Mouse (Mus musculus) neural tube, embryonic 15.5 days (tissue): ENCODE results near the gene Tmc8. TPM values are rescaled to one million over a fixed set of nuclear protein-coding genes. Genes with fewer than 3 reads are reported as not detected.

Experiments used
- ATAC-seq: fragments of 200-750 bp; cut with Nextera tagmentation; 2 replicates; pipeline ENCODE4 v1.8.0; 2017; ENCODE audit warnings: mild to moderate bottlenecking, moderate TSS enrichment, moderate library complexity; ENCODE audit not compliant: low FRiP score
- H3K27ac ChIP-seq: fragments of 300-500 bp; sonication (generic); replicated peaks from 2 replicates; pipeline ENCODE4 v1.5.1; 2015; ENCODE audit warnings: mild to moderate bottlenecking, inconsistent platforms
- H3K27me3 ChIP-seq: fragments of 300-500 bp; sonication (generic); replicated peaks from 2 replicates; pipeline ENCODE4 v1.6.1; 2015; ENCODE audit warnings: inconsistent platforms
- H3K36me3 ChIP-seq: fragments of 300-500 bp; sonication (generic); 2 replicates; pipeline ENCODE4 v1.6.1; 2015; ENCODE audit warnings: inconsistent platforms
- H3K4me1 ChIP-seq: fragments of 300-500 bp; sonication (generic); 2 replicates; pipeline ENCODE4 v1.6.1; 2015; ENCODE audit warnings: inconsistent platforms
- H3K4me2 ChIP-seq: fragments of 300-500 bp; sonication (generic); 2 replicates; pipeline ENCODE4 v1.6.1; 2015; ENCODE audit warnings: inconsistent platforms, mild to moderate bottlenecking, moderate library complexity
- H3K4me3 ChIP-seq: fragments of 300-500 bp; sonication (generic); replicated peaks from 2 replicates; pipeline ENCODE4 v1.5.1; 2015; ENCODE audit warnings: mild to moderate bottlenecking, inconsistent platforms
- H3K9ac ChIP-seq: fragments of 300-500 bp; sonication (generic); replicated peaks from 2 replicates; pipeline ENCODE4 v1.6.1; 2015; ENCODE audit warnings: mild to moderate bottlenecking, inconsistent platforms
- H3K9me3 ChIP-seq: fragments of 300-500 bp; sonication (generic); replicated peaks from 2 replicates; pipeline ENCODE4 v1.6.1; 2016; ENCODE audit warnings: inconsistent platforms
- WGBS: fragments of 180-500 bp; shearing (Covaris S2); methylation state at CpG from one replicate; pipeline ENCODE4 v1.1.7; 2015; ENCODE audit warnings: mixed read lengths; 5-methylcytosine and 5-hydroxymethylcytosine counted together
- polyA plus RNA-seq: library from polyadenylated mRNA; unstranded; fragments of >200 nt; fragmentation: Nextera tagmentation; extraction: Ambion mirVana; gene quantifications from 2 replicates; pipeline ENCODE4 v1.2.1, GENCODE M21; 2015

Gene Tmc8
- polyA plus RNA-seq, 1 experiment from 2014 or later, result 0.99 TPM

DNA sequence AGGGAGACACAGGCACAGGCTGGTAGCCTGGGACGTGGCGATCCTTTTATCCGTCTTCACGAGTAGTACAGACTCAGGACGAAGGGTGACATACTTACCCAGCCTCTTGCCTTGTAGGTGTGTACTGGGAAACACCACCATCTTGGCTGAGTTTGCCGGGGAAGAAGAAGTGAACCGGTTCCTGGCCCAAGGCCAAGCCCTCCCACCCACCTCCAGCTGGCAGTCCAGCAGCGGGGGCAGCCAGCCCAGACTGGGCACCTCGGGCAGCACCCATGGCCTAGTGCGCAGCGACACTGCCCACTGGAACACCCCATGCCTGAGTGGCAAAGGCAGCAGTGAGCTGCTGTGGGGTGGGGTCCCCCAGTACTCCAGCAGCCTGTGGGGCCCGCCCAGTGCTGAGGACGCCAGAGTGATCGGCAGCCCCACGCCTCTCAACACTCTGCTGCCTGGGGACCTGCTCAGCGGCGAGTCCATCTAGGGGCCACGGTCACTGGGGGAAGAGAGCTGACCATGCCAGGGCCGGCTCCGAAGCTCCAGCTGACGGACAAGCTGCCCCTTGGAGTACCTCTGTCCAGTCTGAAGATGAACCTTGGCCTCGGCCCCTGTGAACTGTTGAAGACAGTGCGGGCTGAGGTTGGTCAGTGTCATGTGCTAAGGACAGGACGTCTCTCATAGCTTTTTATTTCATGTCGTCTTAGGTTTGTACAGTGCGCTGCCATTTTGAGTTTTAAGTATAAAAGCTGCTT is 21.3 kb upstream of the Tmc8 start:
- Histone ChIP-seq H3K4me2 (no peak overlapping the region), H3K36me3 (peaks cover 91% of the 10 kb centered on the region), H3K27ac (no peak overlapping the region), H3K27me3 (no peaks in the 10 kb centered on the region), H3K9me3 (no peaks in the 10 kb centered on the region), H3K4me3 (no peak overlapping the region), H3K4me1 (no peaks in the 10 kb centered on the region), H3K9ac (no peak overlapping the region)
- WGBS, result 91% methylated on average over 26 of the region's 26 CpGs
- ATAC-seq, result no peak

DNA sequence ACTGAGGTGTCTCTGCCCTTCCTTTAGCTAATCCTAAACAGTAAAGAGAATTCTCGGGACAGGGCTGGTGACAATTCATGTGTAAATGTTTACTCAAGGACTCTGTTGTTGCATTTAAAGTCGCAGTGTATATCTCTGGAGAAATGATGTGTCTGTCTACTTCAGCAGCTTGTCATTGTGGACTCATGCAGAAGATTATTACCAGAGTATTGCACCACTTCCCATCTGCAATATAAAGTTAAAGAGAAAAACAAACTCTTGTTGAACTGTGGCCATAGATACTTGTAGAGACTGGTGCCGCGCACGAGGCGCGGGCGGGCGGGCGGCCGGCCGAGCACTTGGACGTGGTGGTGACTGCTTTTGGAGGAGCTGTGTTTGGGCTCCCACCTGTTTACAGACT is 20.1 kb upstream of the Tmc8 start:
- no peak overlapping the region for H3K9ac ChIP-seq
- H3K27me3 ChIP-seq, result no peaks in the 10 kb centered on the region
- WGBS, result 93% methylated on average over 13 of the region's 13 CpGs
- H3K27ac ChIP-seq, result no peak overlapping the region
- no peaks in the 10 kb centered on the region for H3K4me1 ChIP-seq
- no peak overlapping the region for H3K4me2 ChIP-seq
- H3K9me3 ChIP-seq, result no peaks in the 10 kb centered on the region
- H3K36me3 ChIP-seq, result peaks cover 78% of the 10 kb centered on the region
- H3K4me3 ChIP-seq, result no peak overlapping the region
- ATAC-seq, result no peak

DNA sequence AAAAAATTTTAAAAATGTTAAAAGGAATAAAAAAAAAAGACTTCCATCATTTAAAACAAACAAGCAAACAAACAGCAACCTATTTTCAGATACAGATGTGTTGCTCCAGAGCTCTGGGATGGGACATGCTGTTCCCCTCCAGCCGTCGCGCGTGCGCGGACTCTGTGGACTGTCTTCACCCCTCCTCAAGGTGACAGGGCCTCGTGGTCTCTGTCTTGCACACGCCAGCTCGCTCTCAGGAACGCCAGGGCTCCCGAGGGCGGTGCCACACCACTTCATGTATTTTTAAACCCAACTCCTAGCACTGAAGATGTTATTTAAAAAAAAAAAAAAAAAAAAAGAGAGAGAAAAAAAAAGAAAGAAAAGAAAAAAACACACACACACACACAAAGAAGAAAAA is 19.6 kb upstream of the Tmc8 start:
- no peaks in the 10 kb centered on the region for H3K4me1 ChIP-seq
- no peak overlapping the region for H3K4me3 ChIP-seq
- H3K9ac ChIP-seq, result no peak overlapping the region
- no peaks in the 10 kb centered on the region for H3K9me3 ChIP-seq
- H3K27ac ChIP-seq, result no peak overlapping the region
- no peak for ATAC-seq
- WGBS, result 92% methylated on average over 12 of the region's 12 CpGs
- no peak overlapping the region for H3K4me2 ChIP-seq
- no peaks in the 10 kb centered on the region for H3K27me3 ChIP-seq
- peaks cover 74% of the 10 kb centered on the region for H3K36me3 ChIP-seq

DNA sequence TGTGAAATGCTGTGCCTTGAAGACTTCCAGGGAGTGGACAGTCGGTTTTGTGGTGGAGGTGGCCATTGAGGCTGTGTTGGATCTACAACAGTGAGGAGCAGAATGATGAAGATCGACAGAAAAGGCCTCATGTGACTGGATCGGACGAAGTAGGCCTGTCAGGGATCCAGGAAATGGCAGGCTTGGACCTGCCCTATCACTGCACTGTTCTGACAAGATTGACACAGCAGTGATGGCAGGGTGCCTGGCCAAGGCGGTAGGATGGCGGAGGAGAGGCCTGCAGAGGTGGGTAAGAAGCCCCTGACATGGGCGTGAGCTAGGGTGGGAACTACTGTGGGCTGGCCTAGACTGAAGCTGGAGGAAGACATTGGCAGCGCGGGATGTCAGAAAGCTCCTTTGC is 17.6 kb upstream of the Tmc8 start:
- peaks cover 4% of the 10 kb centered on the region; the same call in 1 of the 2 replicates for H3K4me1 ChIP-seq
- no peaks in the 10 kb centered on the region for H3K27me3 ChIP-seq
- H3K36me3 ChIP-seq, result peaks cover 53% of the 10 kb centered on the region
- H3K27ac ChIP-seq, result no peak overlapping the region
- no peak overlapping the region for H3K9ac ChIP-seq
- 92% methylated on average over 9 of the region's 9 CpGs for WGBS
- no peak overlapping the region for H3K4me3 ChIP-seq
- no peak for ATAC-seq
- no peaks in the 10 kb centered on the region for H3K9me3 ChIP-seq
- no peak overlapping the region for H3K4me2 ChIP-seq

DNA sequence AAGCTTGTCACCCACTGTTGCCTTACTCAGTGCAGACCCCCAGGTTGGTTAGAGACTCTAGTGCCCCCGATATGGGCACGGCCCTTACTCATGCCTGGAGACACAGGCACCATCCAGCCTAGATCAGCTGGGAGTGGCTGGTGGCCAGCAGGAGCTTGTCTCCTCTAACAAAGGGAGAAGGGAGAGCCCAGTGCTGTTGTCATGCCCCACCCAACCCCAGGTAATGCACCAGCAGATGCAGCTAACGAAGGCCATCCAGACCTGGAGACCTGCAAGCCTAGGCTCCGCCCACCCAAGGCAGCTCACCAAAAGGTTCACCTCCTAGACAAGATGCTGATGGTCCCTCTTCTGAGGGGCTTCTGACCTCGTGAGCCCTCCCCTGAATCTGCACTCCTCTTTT is 16.5 kb upstream of the Tmc8 start:
- WGBS, result 81% methylated on average over 5 of the region's 5 CpGs
- Histone ChIP-seq H3K4me1 (peaks cover 14% of the 10 kb centered on the region; the same call in 1 of the 2 replicates), H3K27ac (no peak overlapping the region), H3K4me2 (no peak overlapping the region), H3K9me3 (no peaks in the 10 kb centered on the region), H3K36me3 (peaks cover 43% of the 10 kb centered on the region), H3K27me3 (no peaks in the 10 kb centered on the region), H3K4me3 (no peak overlapping the region), H3K9ac (no peak overlapping the region)
- ATAC-seq, result no peak

DNA sequence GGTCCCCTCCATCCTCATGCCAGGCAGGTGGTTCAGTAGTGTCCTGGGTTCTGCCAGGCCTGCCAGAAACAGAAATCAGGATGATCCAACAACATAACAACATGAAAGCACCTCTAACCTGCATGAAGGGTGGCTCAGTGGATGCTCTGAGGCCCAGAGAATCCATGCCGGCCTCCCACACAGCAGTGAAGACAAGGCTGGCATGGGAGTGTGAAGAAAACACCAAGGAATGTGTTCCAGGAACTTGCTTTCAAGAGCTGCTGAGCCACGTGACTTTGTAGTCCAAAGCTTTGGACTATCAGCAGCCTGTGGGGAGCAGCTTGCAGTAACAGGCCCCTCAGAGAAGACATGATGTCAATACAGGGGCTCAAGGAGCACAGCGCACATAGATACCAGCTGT is 15.6 kb upstream of the Tmc8 start:
- no peaks in the 10 kb centered on the region for H3K27me3 ChIP-seq
- H3K36me3 ChIP-seq, result peaks cover 33% of the 10 kb centered on the region
- H3K4me3 ChIP-seq, result no peak overlapping the region
- H3K4me1 ChIP-seq, result peaks cover 14% of the 10 kb centered on the region; the same call in 1 of the 2 replicates
- no peaks in the 10 kb centered on the region for H3K9me3 ChIP-seq
- ATAC-seq, result no peak
- no peak overlapping the region for H3K4me2 ChIP-seq
- no peak overlapping the region; the same call in 1 of the 2 replicates for H3K27ac ChIP-seq
- WGBS, result 91% methylated on average over 3 of the region's 3 CpGs
- H3K9ac ChIP-seq, result no peak overlapping the region

DNA sequence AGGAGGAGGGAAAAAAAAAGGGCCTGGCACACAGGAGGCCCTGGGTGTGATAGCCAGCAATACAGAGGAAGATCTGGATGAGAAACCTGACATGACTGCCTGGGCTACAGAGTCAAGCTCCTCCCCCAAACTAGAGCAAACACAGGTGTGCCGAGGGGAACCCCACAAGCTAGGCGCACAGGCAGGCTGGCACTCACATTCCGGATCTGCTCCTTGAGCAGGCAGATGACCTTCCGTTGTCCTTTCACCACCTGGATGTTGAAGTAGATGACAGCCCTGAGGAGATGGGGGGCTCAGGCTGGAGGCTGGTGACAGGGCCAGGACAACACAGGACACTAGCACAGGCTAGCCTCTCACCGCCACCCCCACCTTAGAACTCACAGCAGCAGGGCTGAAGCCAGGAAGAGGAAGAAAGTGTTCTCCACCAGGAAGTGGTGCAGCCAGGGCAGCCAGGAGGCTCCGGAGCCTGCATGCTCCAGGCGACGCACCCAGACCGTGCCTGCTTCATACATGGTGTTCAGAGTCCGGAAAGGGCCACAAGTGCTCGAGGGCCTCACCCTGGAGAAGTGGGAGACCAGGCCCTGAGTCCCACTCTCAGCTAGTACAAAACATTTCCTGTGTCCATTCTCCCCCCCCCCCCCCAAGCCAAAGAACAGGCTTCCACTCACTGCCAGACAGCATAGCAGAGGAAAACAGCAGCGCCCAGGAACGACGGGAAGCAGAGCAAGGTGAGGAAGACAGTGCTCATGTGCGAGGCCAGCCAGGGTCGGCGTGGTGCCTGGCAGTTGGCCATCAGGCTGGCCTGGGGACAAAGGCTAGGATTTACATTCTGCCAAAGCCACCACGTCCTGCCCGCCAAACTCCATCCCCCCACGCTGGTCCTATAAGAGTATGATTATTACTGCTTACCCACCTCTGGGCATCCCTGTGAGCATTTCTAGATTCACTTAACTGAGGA is 12.9 kb upstream of the Tmc8 start:
- WGBS, result 71% methylated on average over 20 of the region's 20 CpGs
- Histone ChIP-seq H3K4me2 (no peak overlapping the region), H3K9me3 (no peaks in the 10 kb centered on the region), H3K4me3 (no peak overlapping the region), H3K27ac (peak overlapping the region; percentile 20), H3K36me3 (peaks cover 15% of the 10 kb centered on the region), H3K4me1 (peaks cover 14% of the 10 kb centered on the region; the same call in 1 of the 2 replicates), H3K9ac (no peak overlapping the region), H3K27me3 (no peaks in the 10 kb centered on the region)
- no peak for ATAC-seq

DNA sequence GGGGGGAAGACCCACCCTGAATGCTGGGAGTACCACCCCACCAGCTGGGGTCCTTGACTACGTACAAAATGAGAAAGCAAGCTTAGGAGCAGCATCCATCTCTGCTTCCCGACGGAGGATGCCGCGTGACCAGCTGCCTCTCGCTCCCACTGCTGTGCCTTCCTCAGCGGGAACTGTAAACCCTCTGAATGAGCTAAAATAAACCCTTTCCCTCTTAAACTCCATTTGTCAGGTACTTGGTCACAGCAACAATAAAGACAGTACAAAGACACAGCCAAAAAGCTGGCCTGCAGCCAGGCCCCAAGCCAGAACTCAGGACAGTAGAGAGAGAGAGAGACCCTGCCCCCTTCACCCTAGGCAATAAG is 12.2 kb upstream of the Tmc8 start:
- Histone ChIP-seq H3K4me3 (no peak overlapping the region), H3K27ac (peak overlapping the region; percentile 20), H3K36me3 (peaks cover 8% of the 10 kb centered on the region), H3K4me2 (no peak overlapping the region), H3K4me1 (peaks cover 14% of the 10 kb centered on the region; the same call in 1 of the 2 replicates), H3K9me3 (no peaks in the 10 kb centered on the region), H3K9ac (no peak overlapping the region), H3K27me3 (no peaks in the 10 kb centered on the region)
- peak; percentile 15; the same call in 1 of the 2 replicates for ATAC-seq
- WGBS, result 37% methylated on average over 7 of the region's 7 CpGs

DNA sequence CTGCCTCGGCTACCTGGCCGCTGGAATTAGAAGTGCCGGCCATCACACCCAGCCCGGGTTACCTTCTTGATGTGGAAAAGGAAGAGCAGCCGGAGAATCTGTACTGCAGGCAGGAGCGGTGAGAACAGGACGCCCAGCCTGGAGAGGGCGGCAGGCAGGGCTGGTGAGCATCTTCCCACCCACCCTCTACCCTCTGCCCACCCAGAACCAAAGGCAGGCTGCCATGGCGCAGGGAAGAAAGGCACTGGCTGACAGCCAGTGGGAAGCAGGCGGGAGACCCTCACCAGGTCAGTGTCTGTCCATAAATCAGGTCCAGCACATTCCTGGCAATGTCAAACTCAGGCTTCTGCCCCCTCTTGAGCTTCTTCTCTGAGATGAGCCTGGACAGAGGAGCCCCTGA is 11.5 kb upstream of the Tmc8 start:
- peak; percentile 43; the same call in 1 of the 2 replicates for ATAC-seq

DNA sequence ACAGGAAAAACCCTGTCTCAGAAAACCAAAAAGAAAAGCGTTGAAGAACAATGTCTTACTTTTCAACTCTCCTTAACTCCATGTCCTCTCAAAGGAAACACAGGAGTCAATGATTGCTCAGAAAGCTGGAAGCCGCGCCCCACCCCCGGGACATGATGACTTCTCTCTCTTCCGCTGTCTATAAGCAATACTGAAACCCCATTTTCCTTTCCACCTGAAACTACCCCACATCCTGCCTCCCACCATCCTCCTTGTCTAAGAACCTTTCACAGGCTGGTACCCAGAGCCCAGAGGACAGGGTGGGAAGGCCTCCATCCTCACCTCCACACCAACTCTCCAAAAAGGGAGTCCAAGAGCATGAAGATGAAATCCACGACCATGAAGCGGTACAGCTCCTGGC is 9.5 kb upstream of the Tmc8 start:
- Histone ChIP-seq H3K27me3 (no peaks in the 10 kb centered on the region), H3K27ac (no peak overlapping the region), H3K9me3 (no peaks in the 10 kb centered on the region), H3K4me3 (no peak overlapping the region), H3K36me3 (no peaks in the 10 kb centered on the region), H3K4me1 (peaks cover 14% of the 10 kb centered on the region; the same call in 1 of the 2 replicates), H3K4me2 (no peak overlapping the region), H3K9ac (no peak overlapping the region)
- WGBS, result 95% methylated on average over 7 of the region's 7 CpGs
- ATAC-seq, result no peak

More for the DNA sequence above, 11.5 kb upstream of the Tmc8 start:
- Histone ChIP-seq H3K27ac (0 out of 2 replicates have a peak overlapping the region, but pooled peaks have one; percentile 15), H3K27me3 (no peaks in the 10 kb centered on the region), H3K9ac (no peak overlapping the region), H3K4me3 (no peak overlapping the region), H3K4me2 (no peak overlapping the region), H3K36me3 (peaks cover 1% of the 10 kb centered on the region; the same call in 1 of the 2 replicates), H3K4me1 (peaks cover 14% of the 10 kb centered on the region; the same call in 1 of the 2 replicates), H3K9me3 (no peaks in the 10 kb centered on the region)
- WGBS, result 66% methylated on average over 10 of the region's 10 CpGs

DNA sequence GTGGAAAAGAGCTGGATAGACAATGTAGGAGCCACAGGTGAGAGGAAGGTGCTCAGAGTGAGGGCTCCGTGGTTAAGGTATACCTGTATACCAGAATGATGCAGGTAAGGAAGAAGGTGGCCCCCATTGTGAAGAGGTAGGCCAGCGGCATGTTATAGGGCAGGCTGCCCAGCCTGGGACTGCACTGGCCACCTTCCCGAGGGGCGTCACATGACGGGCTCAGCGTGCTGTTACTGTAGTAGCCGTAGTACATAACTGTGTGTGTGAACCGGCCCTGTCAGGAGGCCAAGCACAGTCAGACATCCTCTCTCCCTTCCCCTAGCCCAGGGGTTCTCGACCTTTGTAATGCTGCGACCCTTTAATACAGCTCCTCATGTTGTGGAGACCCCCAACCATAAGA is 7.0 kb upstream of the Tmc8 start:
- H3K4me1 ChIP-seq, result peaks cover 18% of the 10 kb centered on the region
- no peak overlapping the region for H3K27ac ChIP-seq

More for the DNA sequence above, 7.0 kb upstream of the Tmc8 start:
- ATAC-seq, result no peak
- Histone ChIP-seq H3K27me3 (0 out of 2 replicates have a peak, but pooled peaks cover 3% of the 10 kb centered on the region), H3K4me2 (no peak overlapping the region), H3K4me3 (no peak overlapping the region), H3K9me3 (no peaks in the 10 kb centered on the region), H3K36me3 (no peaks in the 10 kb centered on the region), H3K9ac (no peak overlapping the region)
- WGBS, result 96% methylated on average over 10 of the region's 10 CpGs
